Mouse (Mus musculus) intestine, embryonic 16.5 days (tissue): Measurements from ENCODE around the gene Mrpl10. TPM values are rescaled to one million over a fixed set of nuclear protein-coding genes. Genes with fewer than 3 reads are reported as not detected.

Source experiments
- ATAC-seq: fragments of 200-750 bp; cut with Nextera tagmentation; 2 replicates; pipeline ENCODE4 v1.8.0; 2017; ENCODE audit warnings: moderate TSS enrichment, moderate library complexity
- H3K27ac ChIP-seq: fragments of 300-500 bp; sonication (generic); 2 replicates; pipeline ENCODE4 v1.5.1; 2014; ENCODE audit warnings: mild to moderate bottlenecking, low read length
- H3K27me3 ChIP-seq: fragments of 300-500 bp; sonication (generic); replicated peaks from 2 replicates; pipeline ENCODE4 v1.6.1; 2014; ENCODE audit warnings: low read length, control low read depth, mixed read lengths; ENCODE audit not compliant: control insufficient read depth, insufficient read depth
- H3K36me3 ChIP-seq: fragments of 300-500 bp; sonication (generic); 2 replicates; pipeline ENCODE4 v1.6.1; 2014; ENCODE audit warnings: low read length, control low read depth; ENCODE audit not compliant: control insufficient read depth, insufficient read depth
- H3K4me1 ChIP-seq: fragments of 300-500 bp; sonication (generic); 2 replicates; pipeline ENCODE4 v1.6.1; 2014; ENCODE audit warnings: low read length, control low read depth, mixed read lengths; ENCODE audit not compliant: control insufficient read depth, insufficient read depth
- H3K4me2 ChIP-seq: fragments of 300-500 bp; sonication (generic); 2 replicates; pipeline ENCODE4 v1.6.1; 2014; ENCODE audit warnings: low read depth, low read length, control low read depth
- H3K4me3 ChIP-seq: fragments of 300-500 bp; sonication (generic); 2 replicates; pipeline ENCODE4 v1.5.1; 2014; ENCODE audit warnings: mild to moderate bottlenecking, low read length
- H3K9ac ChIP-seq: fragments of 300-500 bp; sonication (generic); 2 replicates; pipeline ENCODE4 v1.6.1; 2014; ENCODE audit warnings: low read depth, low read length
- H3K9me3 ChIP-seq: fragments of 300-500 bp; sonication (generic); 2 replicates; pipeline ENCODE4 v1.6.1; 2016; ENCODE audit warnings: low read length, control low read depth; ENCODE audit not compliant: control insufficient read depth
- WGBS: fragments of 180-500 bp; shearing (Covaris S2); extraction: QIAGEN DNeasy Blood & Tissue Kit; methylation state at CpG from one replicate; pipeline ENCODE4 v1.1.7; 2014; 5-methylcytosine and 5-hydroxymethylcytosine counted together
- polyA plus RNA-seq: library from polyadenylated mRNA; unstranded; fragments of >200 nt; fragmentation: Nextera tagmentation; extraction: Ambion mirVana; gene quantifications from 2 replicates; pipeline ENCODE4 v1.2.1, GENCODE M21; 2015

Mrpl10 gene
- polyA plus RNA-seq, 1 experiment from 2014 or later, result 93.0 TPM

- Histone ChIP-seq H3K36me3 (no peaks in the 10 kb centered on the region; the same call in 1 of the 2 replicates), H3K27ac (no peak overlapping the region), H3K4me1 (peaks cover 7% of the 10 kb centered on the region), H3K9ac (no peak overlapping the region), H3K4me3 (no peak overlapping the region), H3K4me2 (no peak overlapping the region), H3K27me3 (no peaks in the 10 kb centered on the region), H3K9me3 (no peaks in the 10 kb centered on the region)
- 81% methylated on average over 12 of the region's 12 CpGs for WGBS
- ATAC-seq, result no peak
Measured at GRCm38 (mm10) chr11:97065538-97066295, 24.4 kb downstream of the Mrpl10 start.

- 51% methylated on average over 22 of the region's 22 CpGs for WGBS
- H3K4me1 ChIP-seq, result peaks cover 7% of the 10 kb centered on the region
- peak; percentile 68 for ATAC-seq
- H3K9ac ChIP-seq, result no peak overlapping the region
- no peak overlapping the region for H3K4me2 ChIP-seq
- no peaks in the 10 kb centered on the region; the same call in 1 of the 2 replicates for H3K36me3 ChIP-seq
- no peaks in the 10 kb centered on the region for H3K27me3 ChIP-seq
- no peak overlapping the region for H3K27ac ChIP-seq
- H3K9me3 ChIP-seq, result no peaks in the 10 kb centered on the region
- H3K4me3 ChIP-seq, result no peak overlapping the region
Measured at GRCm38 (mm10) chr11:97066656-97067360, 25.4 kb downstream of the Mrpl10 start.

DNA sequence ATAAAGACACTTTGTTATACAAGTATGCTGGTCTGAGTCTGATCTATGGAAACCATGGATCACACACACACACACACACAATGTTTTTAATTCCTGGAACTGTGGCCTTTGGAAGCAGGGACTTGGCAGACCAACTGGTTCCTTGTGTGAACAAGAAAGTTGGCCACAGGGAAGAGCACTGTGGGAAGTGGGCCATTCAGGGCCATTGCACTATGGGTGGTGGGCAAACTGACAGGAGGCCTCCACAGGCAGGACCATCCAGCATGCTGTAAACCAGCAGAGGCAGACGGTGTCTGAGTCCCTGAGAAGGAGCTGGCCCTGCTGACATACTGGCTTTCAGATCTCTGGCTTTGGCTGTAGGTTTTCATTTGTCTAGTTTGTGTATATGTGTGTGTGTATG is 28.0 kb downstream of the Mrpl10 start:
- ATAC-seq, result no peak
- Histone ChIP-seq H3K9me3 (no peaks in the 10 kb centered on the region), H3K36me3 (no peaks in the 10 kb centered on the region; the same call in 1 of the 2 replicates), H3K9ac (no peak overlapping the region), H3K4me1 (peaks cover 4% of the 10 kb centered on the region; the same call in 1 of the 2 replicates), H3K4me2 (no peak overlapping the region), H3K27ac (0 out of 2 replicates have a peak overlapping the region, but pooled peaks have one; percentile 1), H3K4me3 (no peak overlapping the region), H3K27me3 (no peaks in the 10 kb centered on the region)
- 63% methylated on average over 1 of the region's 1 CpGs for WGBS

DNA sequence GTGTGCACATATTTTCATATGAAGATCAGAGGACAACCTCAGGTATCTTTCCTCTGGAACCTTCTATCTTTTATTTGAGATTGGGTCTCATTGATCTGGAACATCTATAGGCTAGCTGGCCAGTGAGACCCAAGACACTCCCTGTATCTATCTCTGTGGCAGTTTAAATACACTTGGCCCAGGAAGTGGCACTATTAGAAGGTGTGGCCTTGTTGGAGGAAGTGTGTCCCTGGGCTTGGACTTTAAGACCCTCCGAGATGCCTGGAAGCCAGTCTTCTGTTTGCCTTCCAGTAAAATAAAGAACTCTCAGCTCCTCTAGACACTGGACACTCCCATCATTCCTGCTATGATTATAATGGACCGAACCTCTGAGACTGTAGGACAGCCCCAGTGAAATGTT is 28.4 kb downstream of the Mrpl10 start:
- WGBS, result 60% methylated on average over 2 of the region's 2 CpGs
- H3K9me3 ChIP-seq, result no peaks in the 10 kb centered on the region
- no peak overlapping the region for H3K4me3 ChIP-seq
- H3K4me2 ChIP-seq, result no peak overlapping the region
- H3K36me3 ChIP-seq, result no peaks in the 10 kb centered on the region; the same call in 1 of the 2 replicates
- peaks cover 4% of the 10 kb centered on the region; the same call in 1 of the 2 replicates for H3K4me1 ChIP-seq
- no peaks in the 10 kb centered on the region for H3K27me3 ChIP-seq
- ATAC-seq, result peak; percentile 52; the same call in 1 of the 2 replicates
- H3K9ac ChIP-seq, result no peak overlapping the region
- no peak overlapping the region for H3K27ac ChIP-seq

- H3K9me3 ChIP-seq, result no peaks in the 10 kb centered on the region
- H3K4me1 ChIP-seq, result peaks cover 4% of the 10 kb centered on the region; the same call in 1 of the 2 replicates
- no peak for ATAC-seq
- H3K36me3 ChIP-seq, result no peaks in the 10 kb centered on the region; the same call in 1 of the 2 replicates
- H3K27me3 ChIP-seq, result no peaks in the 10 kb centered on the region
- H3K4me2 ChIP-seq, result no peak overlapping the region
- H3K27ac ChIP-seq, result no peak overlapping the region
- H3K9ac ChIP-seq, result no peak overlapping the region
- no peak overlapping the region for H3K4me3 ChIP-seq
- 54% methylated on average over 1 of the region's 1 CpGs for WGBS
Measured at GRCm38 (mm10) chr11:97071129-97071528, 29.8 kb downstream of the Mrpl10 start.

- Histone ChIP-seq H3K4me1 (peaks cover 4% of the 10 kb centered on the region; the same call in 1 of the 2 replicates), H3K4me2 (no peak overlapping the region), H3K4me3 (no peak overlapping the region), H3K9ac (no peak overlapping the region), H3K9me3 (no peaks in the 10 kb centered on the region), H3K27ac (no peak overlapping the region), H3K27me3 (no peaks in the 10 kb centered on the region), H3K36me3 (no peaks in the 10 kb centered on the region; the same call in 1 of the 2 replicates)
- WGBS, result 30% methylated on average over 3 of the region's 3 CpGs
- no peak for ATAC-seq
Measured at GRCm38 (mm10) chr11:97072533-97072932, 31.2 kb downstream of the Mrpl10 start.

DNA sequence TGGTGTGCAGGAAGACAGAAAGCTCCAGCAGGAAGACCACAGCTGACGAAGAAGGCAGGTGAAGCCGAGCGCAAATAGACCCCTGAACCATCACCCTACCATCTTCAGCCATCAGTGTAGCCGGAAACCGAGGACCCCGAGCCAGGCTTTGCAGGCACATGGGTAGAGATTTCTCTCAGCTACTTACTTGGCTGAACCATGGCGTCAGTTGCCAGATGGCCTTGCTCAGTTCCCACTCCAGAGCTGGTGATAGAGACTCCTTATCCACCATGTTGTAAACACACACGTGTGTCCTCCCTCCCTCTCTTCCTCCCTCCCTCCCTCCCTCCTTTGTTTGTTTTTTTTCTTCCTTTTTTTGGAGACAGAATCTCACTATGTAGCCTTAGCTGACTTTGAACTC is 32.9 kb downstream of the Mrpl10 start:
- WGBS, result 70% methylated on average over 8 of the region's 8 CpGs
- Histone ChIP-seq H3K27ac (no peak overlapping the region), H3K36me3 (no peaks in the 10 kb centered on the region), H3K9me3 (no peaks in the 10 kb centered on the region), H3K4me3 (no peak overlapping the region), H3K27me3 (no peaks in the 10 kb centered on the region), H3K9ac (no peak overlapping the region), H3K4me2 (no peak overlapping the region), H3K4me1 (peaks cover 2% of the 10 kb centered on the region; the same call in 1 of the 2 replicates)
- no peak for ATAC-seq

DNA sequence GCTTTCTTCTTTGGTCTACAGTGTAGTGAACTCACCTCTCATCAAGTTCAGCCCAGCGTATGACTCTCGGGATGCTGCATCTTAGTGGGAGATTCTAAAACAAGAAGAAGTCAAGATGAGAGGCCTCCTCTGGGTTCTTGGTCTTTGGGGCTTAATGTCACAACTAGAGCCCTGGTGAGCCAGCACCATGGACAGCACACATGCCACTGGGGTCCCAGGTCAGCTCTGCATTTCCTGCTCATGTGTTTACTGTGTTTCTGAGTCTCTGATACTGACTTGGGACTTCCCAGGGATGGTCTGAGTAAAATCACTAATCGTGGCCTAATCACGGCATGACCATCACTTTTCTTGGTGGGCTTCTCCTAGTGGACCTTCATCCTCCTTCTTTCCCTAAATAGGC is 37.4 kb downstream of the Mrpl10 start:
- 40% methylated on average over 4 of the region's 4 CpGs for WGBS
- no peak overlapping the region for H3K27ac ChIP-seq
- no peaks in the 10 kb centered on the region for H3K9me3 ChIP-seq
- H3K4me2 ChIP-seq, result no peak overlapping the region
- H3K9ac ChIP-seq, result no peak overlapping the region
- no peaks in the 10 kb centered on the region for H3K27me3 ChIP-seq
- 0 out of 2 replicates have a peak, but pooled peaks cover under 1% of the 10 kb centered on the region for H3K4me1 ChIP-seq
- ATAC-seq, result no peak
- H3K4me3 ChIP-seq, result no peak overlapping the region
- no peaks in the 10 kb centered on the region for H3K36me3 ChIP-seq

- Histone ChIP-seq H3K9ac (no peak overlapping the region), H3K4me3 (no peak overlapping the region)
- ATAC-seq, result no peak
Measured at GRCm38 (mm10) chr11:97080291-97080690, 38.9 kb downstream of the Mrpl10 start.

More at GRCm38 (mm10) chr11:97080291-97080690, 38.9 kb downstream of the Mrpl10 start:
- H3K9me3 ChIP-seq, result no peaks in the 10 kb centered on the region
- H3K36me3 ChIP-seq, result no peaks in the 10 kb centered on the region
- 36% methylated on average over 9 of the region's 9 CpGs for WGBS
- 0 out of 2 replicates have a peak, but pooled peaks cover 4% of the 10 kb centered on the region for H3K4me1 ChIP-seq
- no peak overlapping the region for H3K27ac ChIP-seq
- H3K4me2 ChIP-seq, result no peak overlapping the region
- no peaks in the 10 kb centered on the region for H3K27me3 ChIP-seq
